Mouse (Mus musculus): Measurements from ENCODE around the gene Kdm4a. TPM values are rescaled to one million over a fixed set of nuclear protein-coding genes. Genes with fewer than 3 reads are reported as not detected.

Gene Kdm4a
- polyA plus RNA-seq (2012; rRNA removed; ENCODE audit: low replicate concordance): 33.8 and 49.4 TPM in 2 replicates

DNA sequence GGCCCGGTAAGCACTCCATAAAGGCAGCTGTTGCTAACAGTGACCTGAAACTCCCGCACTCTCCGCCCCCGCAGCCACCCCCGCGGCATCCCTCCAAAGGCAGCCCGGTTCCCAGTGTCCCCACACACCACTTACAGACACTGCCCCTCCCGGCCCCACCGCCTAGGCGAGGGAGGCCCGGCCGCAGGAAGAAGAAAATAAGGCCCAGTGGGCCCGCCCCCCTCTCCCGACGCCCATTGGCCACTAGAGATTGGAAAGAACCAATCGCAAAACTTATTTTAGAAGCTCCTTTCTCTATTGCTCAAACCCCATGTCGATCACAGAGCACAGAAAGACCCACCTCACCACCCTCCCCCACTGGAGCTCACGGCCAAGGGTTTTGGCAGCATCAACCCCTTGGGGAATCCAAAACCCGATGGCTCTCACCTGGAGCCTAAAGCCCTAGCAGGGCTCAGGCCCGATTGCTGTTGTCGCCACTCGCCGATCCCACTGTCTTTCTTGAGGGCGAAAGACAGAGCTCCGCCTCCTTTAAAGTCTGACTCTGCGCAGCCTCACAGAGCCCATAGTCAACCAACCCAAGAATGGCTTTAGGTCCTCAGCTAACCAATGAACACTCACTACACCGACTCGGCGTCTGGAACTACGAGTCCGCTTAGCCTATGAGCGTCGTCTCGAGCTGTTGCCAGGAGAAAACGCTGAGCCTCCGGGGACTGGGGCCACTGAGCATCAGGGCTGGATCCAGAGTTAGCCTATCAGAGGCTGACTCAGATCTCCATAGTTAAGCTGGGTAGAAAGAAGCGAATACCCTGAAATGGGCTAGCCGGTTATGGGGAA is at the start of gene Kdm4a:
Kdm4a (minus strand) TSS at position 577 of the 834 bp plus-strand sequence.

DNA sequence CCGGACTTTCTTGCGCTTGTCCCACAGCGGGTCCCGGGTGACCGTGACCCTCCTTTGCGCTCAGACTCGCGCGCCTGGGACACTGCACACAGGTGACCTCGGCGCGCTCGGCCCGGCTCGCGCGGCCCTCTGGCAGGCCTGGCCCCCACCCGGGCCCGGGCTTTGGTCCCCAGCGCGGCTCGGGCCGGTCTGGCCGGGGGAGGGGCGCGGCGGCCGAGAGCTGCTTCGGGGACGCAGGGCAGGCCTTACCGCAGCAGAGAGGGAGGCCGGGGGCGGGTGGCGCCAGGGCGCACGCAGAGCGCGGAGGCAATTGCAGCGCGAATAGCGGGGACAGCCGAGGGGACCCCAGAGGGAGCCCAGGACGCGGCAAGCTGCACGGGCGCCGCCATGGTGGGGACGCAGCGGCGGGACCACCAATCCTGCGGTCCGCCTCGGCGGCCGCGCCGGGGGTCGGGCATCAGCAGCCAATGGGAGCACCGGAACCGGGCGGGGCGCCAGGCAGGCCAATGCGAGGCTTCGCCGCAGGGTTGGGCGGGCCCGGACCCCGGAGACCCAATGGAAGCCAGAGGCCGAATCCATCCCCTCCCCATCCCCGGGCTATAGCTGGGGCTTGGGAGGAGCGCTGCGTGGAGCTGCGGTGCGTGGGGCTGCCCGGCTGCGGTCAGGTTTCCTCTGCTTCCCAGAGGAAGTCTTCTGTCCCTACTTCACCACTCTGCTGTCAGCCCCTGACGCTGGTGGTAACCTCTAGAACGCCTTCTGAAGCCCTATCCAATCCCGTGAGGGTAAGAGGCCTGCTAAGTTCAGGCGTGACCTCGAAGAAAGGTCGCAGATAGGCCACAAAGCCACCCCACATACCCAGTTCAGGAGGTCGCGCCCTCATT is 45.1 kb downstream of the Kdm4a start, which contains the start of gene St3gal3:
St3gal3 (minus strand) TSS at position 430 of the 881 bp plus-strand sequence.

Other genes starting within 250 kb of the Kdm4a start
- 42.3 and 75.9 TPM in 2 replicates for gene St3gal3, start 45.1 kb downstream of the Kdm4a start, polyA plus RNA-seq (2012; rRNA removed; ENCODE audit: low replicate concordance)
- 21.9 and 68.1 TPM in 2 replicates for gene Ptprf, start 111.4 kb upstream of the Kdm4a start, polyA plus RNA-seq (2012; rRNA removed; ENCODE audit: low replicate concordance)
- gene Szt2, start 229.2 kb upstream of the Kdm4a start, polyA plus RNA-seq (2012; rRNA removed; ENCODE audit: low replicate concordance): 16.5 and 34.0 TPM in 2 replicates
- 37.6 and 44.0 TPM in 2 replicates for gene Med8, start 229.3 kb upstream of the Kdm4a start, polyA plus RNA-seq (2012; rRNA removed; ENCODE audit: low replicate concordance)
- gene Elovl1, start 248.1 kb upstream of the Kdm4a start, polyA plus RNA-seq (2012; rRNA removed; ENCODE audit: low replicate concordance): 183 and 207 TPM in 2 replicates

Data from subcutaneous adipose tissue, adult 2 months (tissue).